Mouse (Mus musculus) MEL (cell line): Measurements from ENCODE around the gene Tfpt. TPM values are rescaled to one million over a fixed set of nuclear protein-coding genes. Genes with fewer than 3 reads are reported as not detected.

Experiments
- DNase-seq: peaks from one replicate; pipeline ENCODE4 v3.0.0; 2011; ENCODE audit warnings: low read depth, low spot score
- H3K27ac ChIP-seq: 2 replicates; pipeline ENCODE4 v1.5.1; 2012; ENCODE audit warnings: low read depth, mild to moderate bottlenecking, control low read depth, low read length, moderate library complexity; ENCODE audit not compliant: control insufficient read depth
- H3K27me3 ChIP-seq, 2 experiments: fragments of 150-350 bp in 1 of 2; sonication (generic) in 1 of 2; 2 replicates each; pipeline ENCODE4 v1.6.1; 2012; ENCODE audit warnings: low read length in 2 of 2, mild to moderate bottlenecking in 2 of 2, improper control_type of control experiment in 1 of 2, moderate library complexity in 1 of 2; ENCODE audit not compliant: insufficient read depth in 2 of 2, control insufficient read depth in 1 of 2
- H3K36me3 ChIP-seq, 2 experiments: 2 replicates each; pipeline ENCODE4 v1.6.1; 2012 to 2014; ENCODE audit warnings: low read length in 2 of 2, improper control_type of control experiment in 1 of 2, inconsistent platforms in 1 of 2, mild to moderate bottlenecking in 1 of 2; ENCODE audit not compliant: insufficient read depth in 2 of 2, control insufficient read depth in 1 of 2
- H3K4me1 ChIP-seq, 2 experiments: fragments of 150-350 bp in 1 of 2; sonication (generic) in 1 of 2; 2 replicates each; pipeline ENCODE4 v1.6.1; 2012; ENCODE audit warnings: low read length in 2 of 2, improper control_type of control experiment in 1 of 2, mild to moderate bottlenecking in 1 of 2; ENCODE audit not compliant: insufficient read depth in 2 of 2, control insufficient read depth in 1 of 2
- H3K4me3 ChIP-seq, 2 experiments: fragments of 150-350 bp in 1 of 2; sonication (generic) in 1 of 2; 2 replicates each; pipeline ENCODE4 v1.5.1; 2012; ENCODE audit warnings: low read depth in 2 of 2, low read length in 2 of 2, mild to moderate bottlenecking in 2 of 2, moderate library complexity in 2 of 2, control low read depth in 1 of 2, improper control_type of control experiment in 1 of 2; ENCODE audit not compliant: control insufficient read depth in 1 of 2, insufficient read depth in 1 of 2
- H3K79me2 ChIP-seq: 2 replicates; pipeline ENCODE4 v1.6.1; 2012; ENCODE audit warnings: mild to moderate bottlenecking, low read length, moderate library complexity; ENCODE audit not compliant: control insufficient read depth, poor library complexity, insufficient read depth
- H3K9ac ChIP-seq: 2 replicates; pipeline ENCODE4 v1.6.1; 2012; ENCODE audit warnings: low read depth, mild to moderate bottlenecking, control low read depth, low read length, moderate library complexity; ENCODE audit not compliant: control insufficient read depth, poor library complexity, severe bottlenecking
- H3K9me3 ChIP-seq: fragments of 150-350 bp; sonication (generic); replicated peaks from 2 replicates; pipeline ENCODE4 v1.6.1; 2012; ENCODE audit warnings: mild to moderate bottlenecking, low read length, improper control_type of control experiment, moderate library complexity; ENCODE audit not compliant: insufficient read depth
- BHLHE40 ChIP-seq: IDR thresholded peaks from 2 replicates; pipeline ENCODE4 v1.6.1; 2012; ENCODE audit warnings: low read depth, mild to moderate bottlenecking, inconsistent platforms, low read length, improper control_type of control experiment, borderline replicate concordance
- CTCF ChIP-seq, 3 experiments: IDR thresholded peaks in 2 of 3; conservative IDR thresholded peaks in 1 of 3; 2 replicates each; pipeline ENCODE4 v1.5.1; 2011 to 2012; ENCODE audit warnings: low read length in 3 of 3, low read depth in 2 of 3, mild to moderate bottlenecking in 2 of 3, improper control_type of control experiment in 1 of 3, inconsistent platforms in 1 of 3, mixed read lengths in 1 of 3, moderate library complexity in 1 of 3; ENCODE audit not compliant: control insufficient read depth in 1 of 3, insufficient read depth in 1 of 3, poor library complexity in 1 of 3, severe bottlenecking in 1 of 3
- ELF1 ChIP-seq: IDR thresholded peaks from 2 replicates; pipeline ENCODE4 v1.6.1; 2014; ENCODE audit warnings: low read depth, mild to moderate bottlenecking, inconsistent platforms, low read length, improper control_type of control experiment, moderate library complexity
- EP300 ChIP-seq, 2 experiments: IDR thresholded peaks; 2 replicates each; pipeline ENCODE4 v1.6.1; 2011; ENCODE audit warnings: improper control_type of control experiment in 2 of 2, low read length in 2 of 2, low read depth in 1 of 2, mild to moderate bottlenecking in 1 of 2
- GATA1 ChIP-seq: IDR thresholded peaks from 2 replicates; pipeline ENCODE4 v1.6.1; 2011; ENCODE audit warnings: low read depth, low read length, improper control_type of control experiment
- MXI1 ChIP-seq: IDR thresholded peaks from 2 replicates; pipeline ENCODE4 v1.6.1; 2011; ENCODE audit warnings: mild to moderate bottlenecking, low read depth, low read length, improper control_type of control experiment
- MYB ChIP-seq: IDR thresholded peaks from 2 replicates; pipeline ENCODE4 v1.6.1; 2011; ENCODE audit warnings: mild to moderate bottlenecking, low read depth, low read length, improper control_type of control experiment
- MYC ChIP-seq: IDR thresholded peaks from 2 replicates; pipeline ENCODE4 v1.6.1; 2011; ENCODE audit warnings: low read depth, mild to moderate bottlenecking, low read length, improper control_type of control experiment, moderate library complexity
- NELFE ChIP-seq: IDR thresholded peaks from 2 replicates; pipeline ENCODE4 v1.6.1; 2011; ENCODE audit warnings: low read depth, low read length, improper control_type of control experiment
- POLR2A ChIP-seq, 2 experiments: IDR thresholded peaks; 2 replicates each; pipeline ENCODE4 v1.6.1; 2011 to 2012; ENCODE audit warnings: low read length in 2 of 2, mild to moderate bottlenecking in 2 of 2, control low read depth in 1 of 2, improper control_type of control experiment in 1 of 2, low read depth in 1 of 2, moderate library complexity in 1 of 2; ENCODE audit not compliant: control insufficient read depth in 1 of 2, insufficient read depth in 1 of 2, poor library complexity in 1 of 2
- POLR2AphosphoS2 ChIP-seq: IDR thresholded peaks from 2 replicates; pipeline ENCODE4 v1.6.1; 2011; ENCODE audit warnings: low read length, improper control_type of control experiment
- SIN3A ChIP-seq: IDR thresholded peaks from 2 replicates; pipeline ENCODE4 v1.6.1; 2012; ENCODE audit warnings: low read length, improper control_type of control experiment, inconsistent platforms
- SMC3 ChIP-seq: IDR thresholded peaks from 2 replicates; pipeline ENCODE4 v1.6.1; 2011; ENCODE audit warnings: low read depth, low read length, improper control_type of control experiment
- TBP ChIP-seq: IDR thresholded peaks from 2 replicates; pipeline ENCODE4 v1.8.0; 2011; ENCODE audit warnings: low read depth, low read length, improper control_type of control experiment
- USF1 ChIP-seq: IDR thresholded peaks from 2 replicates; pipeline ENCODE4 v1.6.1; 2014; ENCODE audit warnings: low read depth, mild to moderate bottlenecking, inconsistent platforms, low read length, improper control_type of control experiment, moderate library complexity
- USF2 ChIP-seq, 2 experiments: IDR thresholded peaks; 2 replicates each; pipeline ENCODE4 v1.6.1; 2011 to 2012; ENCODE audit warnings: improper control_type of control experiment in 2 of 2, low read length in 2 of 2, borderline replicate concordance in 1 of 2, inconsistent platforms in 1 of 2, low read depth in 1 of 2, mild to moderate bottlenecking in 1 of 2; ENCODE audit not compliant: insufficient read depth in 1 of 2
- ZMIZ1 ChIP-seq: IDR thresholded peaks from 2 replicates; pipeline ENCODE4 v1.6.1; 2012; ENCODE audit warnings: low read depth, mild to moderate bottlenecking, inconsistent platforms, low read length, improper control_type of control experiment, moderate library complexity
- ZNF384 ChIP-seq: IDR thresholded peaks from 2 replicates; pipeline ENCODE4 v1.6.1; 2012; ENCODE audit warnings: low read depth, mild to moderate bottlenecking, inconsistent platforms, low read length, improper control_type of control experiment
- polyA plus RNA-seq, 2 experiments: library from polyadenylated mRNA; stranded (reverse) in 1 of 2; unstranded in 1 of 2; fragments of >175 nt in 1 of 2; fragments of >200 nt in 1 of 2; gene quantifications; 2 replicates each; pipeline versions ENCODE4 v1.2.1 to v1.2.4; 2012; ENCODE audit warnings: low replicate concordance in 2 of 2, low read depth in 1 of 2; ENCODE audit not compliant: insufficient read length in 2 of 2, insufficient read depth in 1 of 2, missing spikeins in 1 of 2
- total RNA-seq: library from RNA; depleted of rRNA; stranded (reverse); fragments of 300-350 nt; gene quantifications from 2 replicates; pipeline ENCODE4 v1.2.3, GENCODE M21; 2012

Gene Tfpt
- total and polyA plus RNA-seq, 3 experiments, result 42.4 to 50.0 TPM; not detected in 1

DNA sequence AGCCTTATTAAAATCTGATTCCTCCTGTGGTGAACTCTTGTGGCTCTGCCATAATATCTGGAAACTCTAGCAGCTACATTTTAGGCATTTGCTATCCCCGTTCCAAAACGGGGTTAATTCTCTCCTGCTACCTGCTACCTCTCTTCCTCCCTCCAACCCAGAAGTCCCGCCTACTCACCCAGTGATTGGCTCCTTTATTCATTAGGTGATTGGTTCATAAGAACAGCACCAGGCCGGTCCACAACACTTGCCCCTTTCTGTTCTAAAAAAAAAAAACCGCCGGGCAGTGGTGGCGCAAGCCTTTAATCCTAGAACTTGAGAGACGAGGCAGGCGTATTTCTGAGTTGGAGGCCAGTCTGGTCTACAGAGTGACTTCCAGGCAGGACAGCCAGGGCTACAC is 34.6 kb downstream of the Tfpt start:
- Histone ChIP-seq H3K4me3 (peak overlapping the region; percentile 58 to 87), H3K27ac (peak overlapping the region; percentile 61), H3K4me1 (peaks cover 0 to 5% of the 10 kb centered on the region in 2 experiments; a peak in 3 of 4 replicates), H3K79me2 (no peaks in the 10 kb centered on the region), H3K27me3 (no peaks in the 10 kb centered on the region), H3K9me3 (no peaks in the 10 kb centered on the region), H3K9ac (peak overlapping the region; percentile 65), H3K36me3 (peaks cover 0 to 2% of the 10 kb centered on the region in 2 experiments; a peak in 1 of 4 replicates)
- DNase-seq, result peak; percentile 88
- no peak for TF ChIP-seq USF1
- no peak for TF ChIP-seq BHLHE40
- 0 out of 2 replicates have a peak, but pooled peaks have one; percentile 23 for TF ChIP-seq MYB
- peak; percentile 82 for TF ChIP-seq TBP
- peak; percentile 93 for TF ChIP-seq ZNF384
- TF ChIP-seq ELF1, result peak; percentile 42; the same call in 1 of the 2 replicates
- no peak for TF ChIP-seq SMC3
- peak in 1 of 2 experiments; percentile 80; a peak in 2 of 4 replicates for TF ChIP-seq POLR2A (IDR thresholded peaks at IDR 0.05; ENCODE audit: control insufficient read depth in 1 of 2, insufficient read depth in 1 of 2, low read depth in 1 of 2, low read length in 2 of 2, poor library complexity in 1 of 2)
- TF ChIP-seq ZMIZ1, result peak; percentile 74
- TF ChIP-seq USF2 (IDR thresholded peaks at IDR 0.05; ENCODE audit: borderline replicate concordance in 1 of 2, insufficient read depth in 1 of 2, low read depth in 1 of 2, low read length in 2 of 2), result no peak
- TF ChIP-seq SIN3A, result peak; percentile 44; the same call in 1 of the 2 replicates
- peak; percentile 72 for TF ChIP-seq NELFE

DNA sequence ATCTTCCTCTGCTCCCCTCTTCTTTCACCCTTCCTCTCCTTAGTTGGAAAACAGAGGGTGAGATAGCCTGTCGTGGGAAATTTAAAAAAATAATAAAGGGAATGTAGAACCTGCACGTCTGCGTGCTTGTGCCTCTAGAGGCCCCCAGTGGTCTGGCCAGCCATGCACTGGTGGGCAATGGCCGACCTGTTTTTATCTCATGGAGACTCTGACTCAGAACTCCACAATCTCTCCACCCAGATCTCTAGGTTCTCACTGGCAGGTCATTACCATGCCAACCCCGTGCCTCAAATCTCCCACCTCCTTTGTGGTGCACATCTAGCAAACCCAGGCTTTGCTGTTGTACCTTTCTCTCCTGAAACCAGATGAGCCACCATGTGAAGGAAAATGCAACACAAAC is 35.0 kb downstream of the Tfpt start:
- no peaks in the 10 kb centered on the region for H3K9me3 ChIP-seq
- TF ChIP-seq POLR2AphosphoS2, result no peak
- peak in 2 of 3 experiments; percentile 4 to 29; a peak in 2 of 6 replicates for TF ChIP-seq CTCF (IDR thresholded peaks at IDR 0.05 in 2 of 3, conservative IDR thresholded peaks at IDR 0.05 in 1 of 3; ENCODE audit: control insufficient read depth in 1 of 3, insufficient read depth in 1 of 3, low read depth in 2 of 3, low read length in 3 of 3, poor library complexity in 1 of 3, severe bottlenecking in 1 of 3)
- TF ChIP-seq EP300 (IDR thresholded peaks at IDR 0.05; ENCODE audit: low read depth in 1 of 2, low read length in 2 of 2), result 0 out of 4 replicates have a peak, but pooled peaks of 1 of the 2 experiments have one; percentile 2
- TF ChIP-seq GATA1, result peak; percentile 24; the same call in 1 of the 2 replicates
- no peak for TF ChIP-seq MXI1
- 0 out of 2 replicates have a peak, but pooled peaks have one; percentile 31 for TF ChIP-seq MYC
- peak; percentile 61 for DNase-seq
- no peaks in the 10 kb centered on the region for H3K79me2 ChIP-seq
- H3K4me1 ChIP-seq, result peaks cover 0 to 5% of the 10 kb centered on the region in 2 experiments; a peak in 3 of 4 replicates
- no peaks in the 10 kb centered on the region for H3K27me3 ChIP-seq
- H3K4me3 ChIP-seq, result peak overlapping the region; percentile 58 to 87
- H3K36me3 ChIP-seq, result peaks cover 0 to 2% of the 10 kb centered on the region in 2 experiments; a peak in 1 of 4 replicates
- peak overlapping the region; percentile 64 for H3K9ac ChIP-seq
- H3K27ac ChIP-seq, result peak overlapping the region; percentile 61
